Mouse (Mus musculus) lung, postnatal 0 days (tissue): ENCODE measurements at regions not wholly inside any gene's neighbourhood (a gene's known extent, or its start where the extent isn't known, plus 50 kb on each side); places are given as distances from the start of the nearest gene placed in this dataset.

ENCODE experiments used
- CTCF ChIP-seq: IDR thresholded peaks from 2 replicates; pipeline ENCODE4 v1.5.1; 2016; ENCODE audit warnings: antibody characterized with exemption, mild to moderate bottlenecking
- EP300 ChIP-seq: IDR thresholded peaks from 2 replicates; pipeline ENCODE4 v1.6.1; 2016; ENCODE audit warnings: antibody characterized with exemption, mild to moderate bottlenecking, control low read depth

GRCm38 (mm10) chr3:150328811-150329210 is 1108.9 kb upstream of the Adgrl4 start:
- TF ChIP-seq CTCF (no peak), EP300 (no peak)
